28 mouse cellular contexts compared by ENCODE assay signal in the genomic region with DNA sequence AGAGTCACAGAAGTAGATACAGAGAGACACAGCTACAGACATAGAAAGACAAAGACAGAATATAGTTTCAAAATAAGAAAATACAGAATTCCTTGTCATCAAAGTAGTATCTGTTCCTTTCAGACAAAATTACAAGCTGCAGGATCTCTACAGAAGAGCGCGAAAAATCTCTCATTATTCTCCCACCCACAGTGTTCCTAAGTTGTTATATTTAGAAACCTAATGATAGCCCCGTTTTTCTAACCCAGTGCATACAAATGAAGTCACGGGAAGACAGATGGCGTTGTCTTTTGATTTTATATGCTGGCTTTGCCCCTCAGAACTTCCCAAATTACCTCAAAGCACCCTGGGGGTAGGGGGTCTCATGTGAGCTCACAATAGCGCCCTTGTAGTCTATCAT.
DNase-seq lines count a peak whose midpoint lies in the region; ATAC-seq and TF ChIP-seq lines count a peak whose summit lies in the region.
"Had no signal": no experiment of that assay in that cellular context is flagged by ENCODE, and none has a peak within 500 bp of the region (broad histone marks: within the 10 kb centered on the region; RNA-seq: fewer than 3 reads in every experiment).

No protein-coding gene starts in this region.

- DNase-seq in heart, embryonic 10.5 days (ENCODE audit: low spot score): no peak
- DNase-seq in heart, postnatal 25 days (ENCODE audit: low spot score): no peak
- peak; percentile 71 for DNase-seq in brain, adult 2 months (ENCODE audit: low read depth, low spot score)
- DNase-seq in brain, embryonic 14.5 days (ENCODE audit: low read depth): peak; percentile 55
- DNase-seq in kidney, adult 18-20 months: no peak
- no peak for DNase-seq in adrenal gland, adult 2 months
- DNase-seq: adrenal gland, postnatal 25 days; cerebellum, adult 11-12 months; cerebellum, adult 8-10 months; cerebellum, postnatal 10 days; cerebellum, postnatal 36 days; embryo, embryonic 11 days; gastrocnemius, adult 2 months; gastrocnemius, postnatal 14 days; heart, adult 18-20 months; heart, postnatal 36 days; kidney, adult 11 months had no signal

- no peak overlapping the region for H3K4me2 ChIP-seq in forebrain, embryonic 16.5 days (ENCODE audit: low read length)
- no peak overlapping the region for H3K4me2 ChIP-seq in forebrain, embryonic 12.5 days
- H3K4me2 ChIP-seq: embryonic facial prominence, embryonic 13.5 days; heart, embryonic 11.5 days; hindbrain, embryonic 13.5 days; intestine, embryonic 15.5 days had no signal

- H3K9ac ChIP-seq in forebrain, embryonic 16.5 days (replicated peaks; ENCODE audit: low read depth, low read length): no peak overlapping the region
- H3K9ac ChIP-seq in forebrain, embryonic 12.5 days: no peak overlapping the region
- H3K9ac ChIP-seq: embryonic facial prominence, embryonic 13.5 days; hindbrain, embryonic 13.5 days; intestine, embryonic 15.5 days had no signal

- H3K9me3 ChIP-seq in forebrain, embryonic 16.5 days (ENCODE audit: control insufficient read depth, low read length): no peaks in the 10 kb centered on the region
- H3K9me3 ChIP-seq in forebrain, embryonic 12.5 days: no peaks in the 10 kb centered on the region
- H3K9me3 ChIP-seq in heart, embryonic 10.5 days: no peaks in the 10 kb centered on the region
- H3K9me3 ChIP-seq: embryonic facial prominence, embryonic 10.5 days; embryonic facial prominence, embryonic 13.5 days; hindbrain, embryonic 10.5 days; hindbrain, embryonic 13.5 days; intestine, embryonic 15.5 days had no signal

- no peak for TF ChIP-seq CTCF in brain, embryonic 14.5 days (IDR thresholded peaks at IDR 0.05; ENCODE audit: borderline replicate concordance, extremely low read depth, insufficient read depth, insufficient read length)

- no peaks in the 10 kb centered on the region for H3K27me3 ChIP-seq in forebrain, embryonic 16.5 days (replicated peaks; ENCODE audit: control insufficient read depth, insufficient read depth, low read length)
- H3K27me3 ChIP-seq in forebrain, embryonic 12.5 days: 0 out of 2 replicates have a peak, but pooled peaks cover 3% of the 10 kb centered on the region
- H3K27me3 ChIP-seq in heart, embryonic 10.5 days (ENCODE audit: insufficient read depth, poor library complexity, severe bottlenecking): peaks cover 11% of the 10 kb centered on the region; the same call in 1 of the 2 replicates
- H3K27me3 ChIP-seq: hindbrain, embryonic 13.5 days; intestine, embryonic 15.5 days had no signal

- no peak overlapping the region for H3K4me3 ChIP-seq in forebrain, embryonic 16.5 days (replicated peaks; ENCODE audit: low read length)
- no peak overlapping the region for H3K4me3 ChIP-seq in forebrain, embryonic 12.5 days (replicated peaks)
- no peak overlapping the region for H3K4me3 ChIP-seq in heart, embryonic 10.5 days
- H3K4me3 ChIP-seq: embryonic facial prominence, embryonic 10.5 days; embryonic facial prominence, embryonic 13.5 days; erythroblast, embryonic 14.5 days; gastrocnemius, adult 2 months; hindbrain, embryonic 10.5 days; hindbrain, embryonic 13.5 days; intestine, embryonic 15.5 days had no signal

- peak overlapping the region; percentile 41; the same call in 1 of the 2 replicates for H3K27ac ChIP-seq in forebrain, embryonic 16.5 days (ENCODE audit: low read length)
- H3K27ac ChIP-seq in forebrain, embryonic 12.5 days: no peak overlapping the region
- 0 out of 2 replicates have a peak overlapping the region, but pooled peaks have one; percentile 10 for H3K27ac ChIP-seq in heart, embryonic 10.5 days
- H3K27ac ChIP-seq: embryonic facial prominence, embryonic 10.5 days; embryonic facial prominence, embryonic 13.5 days; gastrocnemius, adult 2 months; hindbrain, embryonic 10.5 days; hindbrain, embryonic 13.5 days; intestine, embryonic 15.5 days had no signal

- intact Hi-C loops in heart, postnatal 25 days (cut with DNase I): no loop called here

- peak; percentile 72 for ATAC-seq in forebrain, embryonic 16.5 days
- ATAC-seq in forebrain, embryonic 12.5 days (ENCODE audit: low FRiP score): no peak
- ATAC-seq: CD4-positive, CD25-positive, alpha-beta regulatory T cell, adult 4 months; hindbrain, embryonic 16.5 days; intestine, embryonic 15.5 days had no signal

- 28% methylated on average over 6 of the region's 6 CpGs for WGBS in forebrain, embryonic 16.5 days
- WGBS in forebrain, embryonic 12.5 days: 57% methylated on average over 6 of the region's 6 CpGs
- 54% methylated on average over 6 of the region's 6 CpGs for WGBS in heart, embryonic 10.5 days

- H3K4me1 ChIP-seq in forebrain, embryonic 16.5 days (replicated peaks; ENCODE audit: control insufficient read depth, insufficient read depth, low read length): peaks cover 3% of the 10 kb centered on the region; the same call in 1 of the 2 replicates
- peaks cover 12% of the 10 kb centered on the region; the same call in 1 of the 2 replicates for H3K4me1 ChIP-seq in forebrain, embryonic 12.5 days
- peaks cover 50% of the 10 kb centered on the region for H3K4me1 ChIP-seq in heart, embryonic 10.5 days
- H3K4me1 ChIP-seq: intestine, embryonic 15.5 days had no signal

- H3K36me3 ChIP-seq in forebrain, embryonic 16.5 days (ENCODE audit: control insufficient read depth, insufficient read depth): no peaks in the 10 kb centered on the region
- H3K36me3 ChIP-seq in forebrain, embryonic 12.5 days (replicated peaks): no peaks in the 10 kb centered on the region
- no peaks in the 10 kb centered on the region for H3K36me3 ChIP-seq in heart, embryonic 10.5 days
- H3K36me3 ChIP-seq: embryonic facial prominence, embryonic 10.5 days; embryonic facial prominence, embryonic 13.5 days; hindbrain, embryonic 10.5 days; hindbrain, embryonic 13.5 days; intestine, embryonic 15.5 days had no signal

- no peak for TF ChIP-seq POLR2A in brain, embryonic 14.5 days (IDR thresholded peaks at IDR 0.05; ENCODE audit: borderline replicate concordance, extremely low read depth, insufficient read depth, insufficient read length, poor library complexity, severe bottlenecking)

Comparison
In these comparisons a context has a peak if more than half of its experiments do, and no peak if none do; other contexts are left out.
1. DNase-seq: peak in brain, adult 2 months (single experiment) and brain, embryonic 14.5 days (single experiment); none in heart, embryonic 10.5 days (single experiment), heart, postnatal 25 days (single experiment), kidney, adult 18-20 months (single experiment) and adrenal gland, adult 2 months (single experiment).